Mouse (Mus musculus) embryonic facial prominence, embryonic 14.5 days (tissue): ENCODE data around the gene Tanc1. TPM values are rescaled to one million over a fixed set of nuclear protein-coding genes. Genes with fewer than 3 reads are reported as not detected.

Experiments
- ATAC-seq: fragments of 200-750 bp; cut with Nextera tagmentation; 2 replicates; pipeline ENCODE4 v1.8.0; 2017; ENCODE audit warnings: low read depth, moderate number of reproducible peaks, moderate TSS enrichment
- DNase-seq: peaks from one replicate; pipeline ENCODE4 v3.0.0-alpha.2; 2015; ENCODE audit warnings: low spot score
- H3K27ac ChIP-seq: fragments of 300-500 bp; sonication (generic); replicated peaks from 2 replicates; pipeline ENCODE4 v1.5.1; 2014; ENCODE audit warnings: low read depth, mild to moderate bottlenecking, low read length, moderate library complexity
- H3K27me3 ChIP-seq: fragments of 300-500 bp; sonication (generic); replicated peaks from 2 replicates; pipeline ENCODE4 v1.6.1; 2014; ENCODE audit warnings: low read length; ENCODE audit not compliant: control insufficient read depth, insufficient read depth
- H3K36me3 ChIP-seq: fragments of 300-500 bp; sonication (generic); 2 replicates; pipeline ENCODE4 v1.6.1; 2014; ENCODE audit warnings: low read length, mixed read lengths; ENCODE audit not compliant: control insufficient read depth, insufficient read depth
- H3K4me1 ChIP-seq: fragments of 300-500 bp; sonication (generic); 2 replicates; pipeline ENCODE4 v1.6.1; 2014; ENCODE audit warnings: antibody characterized with exemption, low read length; ENCODE audit not compliant: control insufficient read depth, insufficient read depth
- H3K4me2 ChIP-seq: fragments of 300-500 bp; sonication (generic); 2 replicates; pipeline ENCODE4 v1.6.1; 2014; ENCODE audit warnings: low read depth, mild to moderate bottlenecking, low read length, moderate library complexity, mixed read lengths
- H3K4me3 ChIP-seq: fragments of 300-500 bp; sonication (generic); 2 replicates; pipeline ENCODE4 v1.5.1; 2014; ENCODE audit warnings: low read depth, mild to moderate bottlenecking, low read length
- H3K9ac ChIP-seq: fragments of 300-500 bp; sonication (generic); 2 replicates; pipeline ENCODE4 v1.6.1; 2014; ENCODE audit warnings: low read depth, mild to moderate bottlenecking, low read length, moderate library complexity, mixed read lengths
- H3K9me3 ChIP-seq: fragments of 300-500 bp; sonication (generic); 2 replicates; pipeline ENCODE4 v1.6.1; 2016; ENCODE audit warnings: low read length; ENCODE audit not compliant: control insufficient read depth
- WGBS: fragments of 180-500 bp; shearing (Covaris S2); extraction: QIAGEN DNeasy Blood & Tissue Kit; methylation state at CpG from one replicate; pipeline ENCODE4 v1.1.7; 2014; 5-methylcytosine and 5-hydroxymethylcytosine counted together
- polyA plus RNA-seq: library from polyadenylated mRNA; unstranded; fragments of >200 nt; fragmentation: Nextera tagmentation; extraction: Ambion mirVana; gene quantifications from 2 replicates; pipeline ENCODE4 v1.2.1, GENCODE M21; 2014

The Tanc1 gene
- polyA plus RNA-seq, 1 experiment from 2014 or later = 24.8 TPM

GRCm38 (mm10) chr2:59805595-59805994 is 193.8 kb downstream of the Tanc1 start:
- DNase-seq = no peak
- no peaks in the 10 kb centered on the region for H3K27me3 ChIP-seq
- WGBS = 53% methylated on average over 2 of the region's 2 CpGs
- no peak overlapping the region for H3K4me3 ChIP-seq
- H3K27ac ChIP-seq = no peak overlapping the region
- H3K4me2 ChIP-seq = no peak overlapping the region
- ATAC-seq = no peak
- no peaks in the 10 kb centered on the region for H3K4me1 ChIP-seq
- H3K9me3 ChIP-seq = no peaks in the 10 kb centered on the region
- peaks cover 40% of the 10 kb centered on the region for H3K36me3 ChIP-seq
- no peak overlapping the region for H3K9ac ChIP-seq

DNA sequence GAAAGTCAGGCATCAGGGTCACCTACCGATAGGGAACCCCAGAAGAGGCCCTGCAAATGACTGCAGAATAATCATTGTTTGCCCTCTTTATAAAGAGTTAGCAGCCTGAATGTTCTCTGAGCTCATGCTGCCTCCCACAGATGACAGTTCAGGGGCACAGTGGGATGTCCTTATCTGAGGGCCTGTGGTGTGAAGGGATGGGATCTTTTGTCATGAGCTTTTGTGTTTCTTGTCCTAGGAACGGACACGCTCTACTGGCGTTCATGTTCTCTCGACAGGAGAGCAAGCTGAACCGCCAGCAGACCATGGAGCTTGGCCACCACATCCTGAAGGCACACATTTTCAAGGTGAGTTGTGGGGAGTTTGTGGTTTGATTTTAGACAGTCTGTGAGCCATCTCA is 194.2 kb downstream of the Tanc1 start:
- peaks cover 36% of the 10 kb centered on the region for H3K36me3 ChIP-seq
- H3K9ac ChIP-seq = no peak overlapping the region
- DNase-seq (no peak), ATAC-seq (no peak)
- H3K27ac ChIP-seq = no peak overlapping the region
- WGBS = 65% methylated on average over 6 of the region's 6 CpGs
- no peaks in the 10 kb centered on the region for H3K9me3 ChIP-seq
- no peaks in the 10 kb centered on the region for H3K4me1 ChIP-seq
- no peak overlapping the region for H3K4me2 ChIP-seq
- no peaks in the 10 kb centered on the region for H3K27me3 ChIP-seq
- H3K4me3 ChIP-seq = no peak overlapping the region

DNA sequence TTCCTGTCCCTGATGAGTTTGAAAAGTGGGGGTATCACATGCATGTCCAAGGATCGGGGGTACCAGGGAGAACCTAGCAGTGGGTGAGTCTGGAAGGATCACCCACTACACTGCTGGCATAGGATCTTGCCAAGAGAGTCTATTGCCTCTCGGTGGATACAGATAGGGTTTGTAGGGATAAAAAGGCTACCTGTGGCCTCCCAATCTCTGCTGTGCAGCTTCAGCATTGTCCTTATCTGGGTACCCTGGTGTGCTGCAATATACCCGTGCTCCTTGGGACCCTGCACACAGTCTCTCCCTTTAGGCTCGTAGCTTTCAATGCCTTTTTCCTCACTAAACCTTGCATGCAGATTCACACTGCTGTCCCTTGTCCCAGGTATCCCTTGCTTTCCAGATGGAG is 196.8 kb downstream of the Tanc1 start:
- H3K4me1 ChIP-seq = no peaks in the 10 kb centered on the region
- no peak for ATAC-seq
- H3K27ac ChIP-seq = no peak overlapping the region
- no peaks in the 10 kb centered on the region for H3K9me3 ChIP-seq
- 89% methylated on average over 4 of the region's 4 CpGs for WGBS
- H3K4me2 ChIP-seq = no peak overlapping the region
- no peak overlapping the region for H3K9ac ChIP-seq
- H3K4me3 ChIP-seq = no peak overlapping the region
- no peak for DNase-seq
- no peaks in the 10 kb centered on the region for H3K27me3 ChIP-seq
- H3K36me3 ChIP-seq = peaks cover 37% of the 10 kb centered on the region

GRCm38 (mm10) chr2:59810039-59810438 is 198.2 kb downstream of the Tanc1 start:
- Histone ChIP-seq H3K9ac (no peak overlapping the region), H3K27ac (no peak overlapping the region), H3K27me3 (no peaks in the 10 kb centered on the region), H3K4me2 (no peak overlapping the region), H3K4me1 (no peaks in the 10 kb centered on the region), H3K36me3 (peaks cover 37% of the 10 kb centered on the region), H3K4me3 (no peak overlapping the region), H3K9me3 (no peaks in the 10 kb centered on the region)
- DNase-seq = no peak
- no peak for ATAC-seq
- 84% methylated on average over 7 of the region's 7 CpGs for WGBS

- ATAC-seq (no peak), DNase-seq (no peak)
- H3K27ac ChIP-seq = no peak overlapping the region
- no peaks in the 10 kb centered on the region for H3K27me3 ChIP-seq
- H3K9ac ChIP-seq = no peak overlapping the region
- no peak overlapping the region for H3K4me3 ChIP-seq
- peaks cover 39% of the 10 kb centered on the region for H3K36me3 ChIP-seq
- 70% methylated on average over 1 of the region's 1 CpGs for WGBS
- H3K4me1 ChIP-seq = no peaks in the 10 kb centered on the region
- no peak overlapping the region for H3K4me2 ChIP-seq
- H3K9me3 ChIP-seq = no peaks in the 10 kb centered on the region
Observed at GRCm38 (mm10) chr2:59811247-59811646, 199.4 kb downstream of the Tanc1 start.

DNA sequence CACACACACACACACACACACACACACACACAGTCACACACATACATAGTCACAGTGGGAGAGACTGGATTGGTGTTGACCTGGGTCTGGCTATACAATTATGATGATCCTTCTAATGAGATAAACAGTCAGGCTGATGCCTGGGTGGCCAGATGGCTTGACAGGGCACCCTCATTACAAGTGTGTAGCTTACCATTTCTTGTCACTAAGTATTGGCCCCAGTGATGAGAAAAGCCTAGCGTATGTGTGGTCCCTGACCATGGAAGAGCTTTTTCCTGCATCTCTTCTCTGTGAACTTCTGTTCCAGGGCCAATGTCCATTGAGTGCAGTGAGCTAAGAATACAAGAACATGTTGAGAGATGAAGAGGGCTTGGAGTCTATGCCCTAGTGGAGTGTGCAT is 200.8 kb downstream of the Tanc1 start:
- Histone ChIP-seq H3K36me3 (peaks cover 38% of the 10 kb centered on the region), H3K27ac (no peak overlapping the region), H3K27me3 (no peaks in the 10 kb centered on the region), H3K4me3 (no peak overlapping the region), H3K4me1 (no peaks in the 10 kb centered on the region), H3K4me2 (no peak overlapping the region), H3K9ac (no peak overlapping the region), H3K9me3 (no peaks in the 10 kb centered on the region)
- WGBS = 100% methylated on average over 1 of the region's 1 CpGs
- ATAC-seq (no peak), DNase-seq (no peak)

- Histone ChIP-seq H3K36me3 (peaks cover 38% of the 10 kb centered on the region), H3K9me3 (no peaks in the 10 kb centered on the region), H3K27ac (no peak overlapping the region), H3K4me3 (no peak overlapping the region), H3K4me1 (no peaks in the 10 kb centered on the region), H3K27me3 (no peaks in the 10 kb centered on the region), H3K4me2 (no peak overlapping the region), H3K9ac (no peak overlapping the region)
- DNase-seq (no peak), ATAC-seq (no peak; the same call in 1 of the 2 replicates)
- WGBS = 84% methylated on average over 13 of the region's 13 CpGs
Observed at GRCm38 (mm10) chr2:59813457-59813856, 201.6 kb downstream of the Tanc1 start.

- Histone ChIP-seq H3K4me3 (no peak overlapping the region), H3K4me2 (no peak overlapping the region), H3K9ac (no peak overlapping the region), H3K27ac (no peak overlapping the region), H3K9me3 (no peaks in the 10 kb centered on the region), H3K27me3 (no peaks in the 10 kb centered on the region), H3K36me3 (peaks cover 46% of the 10 kb centered on the region), H3K4me1 (no peaks in the 10 kb centered on the region)
- WGBS = 85% methylated on average over 8 of the region's 8 CpGs
- no peak for DNase-seq
- ATAC-seq = no peak
Observed at GRCm38 (mm10) chr2:59814997-59815396, 203.2 kb downstream of the Tanc1 start.

GRCm38 (mm10) chr2:59818663-59819062 is 206.8 kb downstream of the Tanc1 start:
- peaks cover 52% of the 10 kb centered on the region for H3K36me3 ChIP-seq

More at GRCm38 (mm10) chr2:59818663-59819062, 206.8 kb downstream of the Tanc1 start:
- no peak for ATAC-seq
- no peaks in the 10 kb centered on the region for H3K4me1 ChIP-seq
- H3K4me3 ChIP-seq = no peak overlapping the region
- 98% methylated on average over 15 of the region's 15 CpGs for WGBS
- H3K9me3 ChIP-seq = no peaks in the 10 kb centered on the region
- no peak overlapping the region for H3K27ac ChIP-seq
- no peak overlapping the region for H3K4me2 ChIP-seq
- no peak for DNase-seq
- H3K27me3 ChIP-seq = no peaks in the 10 kb centered on the region
- no peak overlapping the region for H3K9ac ChIP-seq
